Mouse (Mus musculus) A20 (cell line): ENCODE results near the gene Zfp341.
A peak's percentile ranks its signal among the peaks of the same experiment; 100 is the strongest.

Experiments
- DNase-seq: peaks from one replicate; pipeline ENCODE4 v3.0.0-alpha.2; 2011; ENCODE audit warnings: low read depth, low spot score

Gene Zfp341

GRCm38 (mm10) chr2:154633876-154634644 lies 21.0 kb downstream of the Zfp341 start:
- DNase-seq = no peak

GRCm38 (mm10) chr2:154635826-154636225 lies 22.7 kb downstream of the Zfp341 start:
- DNase-seq = no peak

GRCm38 (mm10) chr2:154638521-154638920 lies 25.4 kb downstream of the Zfp341 start:
- DNase-seq = no peak

- DNase-seq = no peak
Observed at GRCm38 (mm10) chr2:154639115-154639514, 26.0 kb downstream of the Zfp341 start.

GRCm38 (mm10) chr2:154641176-154641575 lies 28.1 kb downstream of the Zfp341 start:
- DNase-seq = no peak

- no peak for DNase-seq
Observed at GRCm38 (mm10) chr2:154642005-154642459, 28.9 kb downstream of the Zfp341 start.

GRCm38 (mm10) chr2:154642712-154643385 lies 29.8 kb downstream of the Zfp341 start:
- no peak for DNase-seq

GRCm38 (mm10) chr2:154646634-154647033 lies 33.5 kb downstream of the Zfp341 start:
- DNase-seq = peak; percentile 31

GRCm38 (mm10) chr2:154648086-154648485 lies 35.0 kb downstream of the Zfp341 start:
- DNase-seq = peak; percentile 41

GRCm38 (mm10) chr2:154650404-154650803 lies 37.3 kb downstream of the Zfp341 start:
- DNase-seq = no peak

GRCm38 (mm10) chr2:154651363-154651762 lies 38.3 kb downstream of the Zfp341 start, which contains the start of gene Chmp4b:
Chmp4b (plus strand) TSS chr2:154651705.
- no peak for DNase-seq

GRCm38 (mm10) chr2:154654976-154655375 lies 41.9 kb downstream of the Zfp341 start:
- DNase-seq = no peak

GRCm38 (mm10) chr2:154655878-154656414 lies 42.8 kb downstream of the Zfp341 start:
- no peak for DNase-seq

GRCm38 (mm10) chr2:154656710-154657485 lies 43.8 kb downstream of the Zfp341 start:
- DNase-seq = peak; percentile 95

GRCm38 (mm10) chr2:154657486-154658237 lies 44.6 kb downstream of the Zfp341 start:
- peak; percentile 65 for DNase-seq

- DNase-seq = no peak
Observed at GRCm38 (mm10) chr2:154659070-154659469, 46.0 kb downstream of the Zfp341 start.

GRCm38 (mm10) chr2:154659531-154660074 lies 46.5 kb downstream of the Zfp341 start:
- no peak for DNase-seq

- no peak for DNase-seq
Observed at GRCm38 (mm10) chr2:154668680-154669079, 55.6 kb downstream of the Zfp341 start.

GRCm38 (mm10) chr2:154670106-154670505 lies 57.0 kb downstream of the Zfp341 start:
- no peak for DNase-seq

- no peak for DNase-seq
Observed at GRCm38 (mm10) chr2:154670741-154671140, 57.6 kb downstream of the Zfp341 start.

- DNase-seq = no peak
Observed at GRCm38 (mm10) chr2:154674008-154674407, 60.9 kb downstream of the Zfp341 start.
